Mouse (Mus musculus) lung, adult 18-20 months (tissue): Measurements from ENCODE around the gene Tmem229b.
"Not testable (repeated sequence)": the region's sequence is repeated elsewhere in the genome, so short reads cannot be mapped to it uniquely, and the experiment has no call there.

Experiments used
- DNase-seq, 2 experiments: peaks; one replicate each; pipeline ENCODE4 v3.0.0; 2022; ENCODE audit warnings: mixed read lengths in 2 of 2

Tmem229b gene

GRCm38 (mm10) chr12:79007126-79007753 is at the start of gene Tmem229b:
Gene Tmem229b (minus strand): TSS chr12:79007627.
- peak; percentile 33 to 43 for DNase-seq

GRCm38 (mm10) chr12:79055276-79055675 is 47.8 kb upstream of the Tmem229b start:
- peak; percentile 25 to 45 for DNase-seq

DNA sequence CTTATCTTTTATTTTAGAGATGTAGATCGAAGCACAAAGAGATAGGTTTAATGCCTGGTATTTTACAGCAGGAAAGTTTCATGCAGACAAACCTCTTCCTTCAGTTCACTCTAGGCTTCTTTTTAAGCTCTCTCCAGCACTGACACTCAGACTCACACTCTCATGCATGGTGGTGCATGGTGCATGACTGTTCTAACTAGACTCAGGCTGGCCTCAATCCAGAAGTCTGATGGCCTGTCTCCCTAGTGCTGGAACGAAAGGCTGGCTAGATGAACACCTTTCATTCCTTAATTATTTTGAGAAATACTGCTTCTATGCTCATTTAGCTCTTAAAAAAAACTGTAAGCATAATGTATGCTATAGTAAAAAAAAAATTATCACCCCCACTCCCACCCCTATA is 44.6 kb upstream of the Tmem229b start:
- no peak for DNase-seq

GRCm38 (mm10) chr12:79050545-79051212 is 43.3 kb upstream of the Tmem229b start:
- peak; percentile 92 to 94 for DNase-seq

DNA sequence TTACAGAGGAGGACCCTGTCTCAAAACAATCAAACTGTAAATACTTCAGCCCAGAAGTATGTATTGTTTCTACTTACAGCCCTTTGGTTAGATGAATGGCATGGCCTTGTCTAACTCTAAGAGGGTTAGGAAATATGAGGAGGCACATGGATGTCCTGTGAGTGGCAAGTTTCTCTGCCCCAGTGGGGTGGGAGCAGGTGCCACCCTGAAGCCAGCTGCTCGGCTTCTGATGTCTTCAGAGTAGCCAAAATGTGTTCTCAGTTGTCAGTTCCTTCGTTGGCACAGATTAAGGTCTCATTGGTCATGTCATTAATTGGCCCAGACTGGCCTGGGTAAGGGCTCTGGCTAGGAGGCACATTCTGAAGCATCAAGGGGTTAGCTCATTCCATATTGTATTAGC is 42.4 kb upstream of the Tmem229b start:
- DNase-seq, result no peak

DNA sequence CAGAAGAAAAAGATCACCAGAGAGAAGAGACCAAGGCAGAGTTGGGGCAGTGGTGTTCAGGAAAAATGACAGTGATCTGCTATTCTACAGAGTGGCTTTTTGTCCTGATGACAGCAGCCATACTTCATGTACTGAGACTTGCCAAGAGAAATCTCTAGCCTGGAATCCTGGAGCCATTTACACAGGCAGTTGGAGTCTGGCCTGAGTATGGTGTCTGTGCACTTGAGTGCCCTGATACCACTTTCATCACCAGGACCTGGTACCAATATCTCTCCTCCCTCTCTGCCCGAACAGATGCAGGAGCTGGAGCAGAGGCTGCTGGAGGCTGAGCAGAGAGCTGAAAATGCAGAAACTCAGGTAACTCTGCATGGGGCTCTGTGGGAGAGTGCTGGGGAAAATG is 41.5 kb upstream of the Tmem229b start:
- no peak for DNase-seq

- DNase-seq, result peak; percentile 26 to 62
Observed at GRCm38 (mm10) chr12:79047203-79047602, 39.8 kb upstream of the Tmem229b start.

GRCm38 (mm10) chr12:79046171-79046570 is 38.7 kb upstream of the Tmem229b start:
- no peak for DNase-seq

DNA sequence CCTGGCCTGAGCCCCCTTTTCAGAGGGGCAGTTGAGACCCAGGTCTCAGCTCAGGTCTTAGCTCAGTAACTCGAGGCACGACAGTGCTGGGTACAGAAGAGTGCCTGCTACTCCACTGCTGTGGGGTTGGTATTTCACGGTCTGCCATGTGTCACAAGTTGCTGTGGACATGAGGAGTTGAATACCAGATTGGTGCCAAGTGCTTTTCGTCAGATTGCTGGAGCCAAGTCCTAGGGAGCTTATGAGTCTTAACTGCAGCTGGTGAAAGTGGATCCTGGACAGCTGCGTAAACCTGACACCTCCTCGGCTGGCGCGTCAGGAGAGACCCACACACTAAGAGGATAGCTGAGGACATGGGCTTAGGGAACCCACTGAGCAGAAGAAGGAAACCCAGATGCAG is 37.2 kb upstream of the Tmem229b start:
- peak; percentile 57 to 76 for DNase-seq

DNA sequence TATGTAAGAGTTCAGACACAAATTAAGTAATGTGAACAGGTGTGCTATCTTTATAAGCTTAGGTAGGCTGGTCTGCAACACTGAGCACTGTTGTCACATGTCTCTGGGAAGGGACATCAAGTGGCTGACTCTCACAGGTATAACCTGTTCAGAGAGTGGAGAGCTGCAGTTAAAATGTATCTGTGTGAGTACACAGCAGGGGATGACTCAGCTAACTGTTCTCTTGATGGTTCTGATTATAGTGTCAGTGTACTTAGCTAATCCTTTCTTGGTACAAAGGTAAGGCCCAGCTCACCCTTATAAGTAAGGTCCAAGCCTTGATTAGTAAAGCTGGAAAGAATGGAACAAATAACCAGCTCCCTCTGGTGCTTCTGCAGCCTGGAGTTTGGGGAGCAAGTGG is 34.0 kb upstream of the Tmem229b start:
- DNase-seq, result peak in 1 of 2 experiments; percentile 57

DNA sequence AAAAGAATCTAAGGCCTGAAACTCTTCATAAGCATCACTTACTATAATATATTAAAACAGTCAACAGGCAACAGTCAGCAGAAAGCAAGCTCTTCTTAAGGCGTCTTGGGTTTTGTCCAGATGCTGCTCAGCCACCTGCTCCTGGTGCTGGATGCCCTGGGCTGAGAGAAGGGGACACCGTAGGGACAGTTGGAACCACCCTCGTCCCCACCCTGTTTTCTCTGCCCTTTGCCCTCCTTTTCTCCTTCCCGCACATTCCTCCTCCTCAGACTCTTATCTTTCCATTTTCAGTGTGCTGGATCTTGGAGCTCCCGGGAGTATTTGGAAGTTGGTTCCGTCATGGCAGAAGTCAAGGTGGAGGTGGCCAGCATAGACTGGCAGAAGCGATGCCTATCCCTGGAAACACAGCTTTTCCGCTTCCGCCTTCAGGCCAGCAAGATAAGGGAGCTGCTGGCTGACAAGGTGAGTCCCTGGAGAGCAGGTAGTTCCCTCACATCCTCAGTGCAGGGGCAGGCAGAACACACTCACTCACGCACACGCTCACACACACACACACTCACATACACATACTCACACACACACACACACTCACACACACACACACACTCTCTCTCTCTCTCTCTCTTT is 32.9 kb upstream of the Tmem229b start:
- no peak for DNase-seq

DNA sequence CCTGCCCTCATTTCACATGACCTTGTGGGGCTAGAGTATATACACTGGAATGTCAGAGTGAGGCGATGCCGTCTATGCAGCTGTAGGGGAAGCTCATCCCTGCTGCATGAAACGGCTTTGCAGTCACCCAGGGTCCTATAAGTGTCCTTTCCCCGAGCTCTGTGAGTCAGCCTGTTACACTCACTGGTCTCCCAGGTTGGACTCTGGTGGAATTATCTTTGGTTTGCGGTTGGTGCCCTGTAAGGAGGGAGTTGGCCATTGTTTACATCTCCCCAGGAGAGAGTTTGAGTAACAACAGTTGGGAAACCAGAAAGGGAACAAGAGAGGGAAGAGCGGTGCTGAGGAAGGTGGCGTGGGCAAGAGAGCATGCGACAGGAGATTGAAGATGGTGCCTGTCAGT is 32.3 kb upstream of the Tmem229b start:
- peak in 1 of 2 experiments; percentile 48 for DNase-seq

DNA sequence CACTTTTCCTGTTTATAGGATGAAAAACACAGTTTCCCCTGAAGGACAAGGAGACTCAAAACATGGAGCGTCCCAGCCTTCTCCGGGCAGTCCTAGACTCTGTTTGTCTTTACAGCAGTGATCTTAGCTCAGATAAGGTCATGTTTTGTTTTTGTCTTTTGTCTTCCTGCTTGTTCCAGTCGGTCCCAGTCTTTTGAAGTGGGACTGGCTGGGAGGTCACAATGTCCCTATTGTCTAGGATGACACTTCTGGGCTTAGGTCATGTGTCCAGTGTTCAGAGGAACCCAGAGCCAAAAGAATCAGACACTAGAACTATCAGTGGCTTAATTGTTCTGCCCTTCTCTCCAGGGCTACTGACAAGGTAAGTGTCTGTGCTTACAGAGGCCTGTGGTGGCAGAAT is 27.9 kb upstream of the Tmem229b start:
- DNase-seq, result peak in 1 of 2 experiments; percentile 52

- DNase-seq, result no peak
Observed at GRCm38 (mm10) chr12:79034331-79034730, 26.9 kb upstream of the Tmem229b start.

- peak; percentile 61 to 72 for DNase-seq
Observed at GRCm38 (mm10) chr12:79028911-79029861, 21.8 kb upstream of the Tmem229b start, which contains the start of gene Plekhh1. Gene Plekhh1 (plus strand): TSS chr12:79029163.

GRCm38 (mm10) chr12:79027526-79027925 is 20.1 kb upstream of the Tmem229b start:
- not testable (repeated sequence) for DNase-seq

DNA sequence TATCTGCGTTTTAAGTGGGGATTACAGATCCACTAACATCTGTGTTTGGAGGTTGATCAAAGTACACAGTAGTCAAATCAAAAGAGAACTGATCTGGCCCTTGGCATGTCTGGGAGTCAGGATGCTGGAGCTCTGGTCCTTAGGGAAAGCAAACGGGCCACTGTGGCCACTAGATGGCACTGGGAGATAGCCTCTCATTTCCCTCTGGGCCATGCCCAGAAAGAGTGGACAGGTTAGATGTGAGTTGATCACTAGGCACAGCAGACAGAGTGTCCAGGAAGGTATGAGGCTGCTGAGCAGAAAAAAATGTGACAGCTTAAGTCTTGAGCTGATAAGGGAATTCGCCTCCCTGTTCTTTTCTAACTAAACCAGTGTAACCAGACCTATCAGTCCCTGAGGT is 15.5 kb upstream of the Tmem229b start:
- peak; percentile 74 to 84 for DNase-seq

- DNase-seq, result no peak
Observed at GRCm38 (mm10) chr12:79021902-79022301, 14.5 kb upstream of the Tmem229b start.

DNA sequence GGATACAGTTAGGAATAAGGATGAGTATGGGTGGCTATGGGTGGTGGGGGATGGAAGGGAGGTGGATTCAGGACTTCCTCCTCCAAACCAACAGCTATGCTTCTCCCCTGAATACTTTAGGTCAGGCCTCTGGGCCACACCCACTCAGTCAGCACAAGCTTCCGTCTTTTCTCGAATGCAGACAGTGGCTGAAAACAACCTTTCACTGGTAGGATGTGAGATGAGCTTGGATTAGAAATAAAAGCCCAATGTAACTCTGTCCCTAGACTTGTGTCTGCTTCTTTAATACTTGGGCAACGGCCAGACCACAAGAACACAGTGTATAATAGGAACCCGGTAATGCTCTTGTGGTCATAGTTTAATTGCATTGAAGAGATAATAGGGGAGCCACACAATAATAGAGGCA is 10.6 kb upstream of the Tmem229b start:
- DNase-seq, result peak; percentile 13 to 31

GRCm38 (mm10) chr12:79016109-79016508 is 8.7 kb upstream of the Tmem229b start:
- no peak for DNase-seq

DNA sequence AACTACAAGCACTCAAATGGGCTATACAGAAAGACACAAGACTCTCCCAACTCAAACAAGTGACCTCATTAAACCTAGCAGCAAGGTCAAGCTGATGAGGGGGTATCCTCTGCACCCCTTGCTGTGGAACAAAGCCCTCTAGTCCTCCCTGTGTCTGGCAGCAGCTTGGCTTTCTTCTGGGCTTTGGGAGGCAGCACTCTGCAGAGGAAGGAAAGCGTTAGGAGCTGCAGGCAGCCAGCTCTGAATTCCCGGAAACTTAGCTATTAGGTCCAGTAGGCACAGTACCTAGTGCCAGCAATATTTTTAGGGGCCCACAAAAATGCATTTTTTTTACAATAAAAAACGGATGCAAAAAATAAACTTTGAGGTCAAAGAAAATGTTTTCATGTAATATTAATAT is 3.1 kb upstream of the Tmem229b start:
- DNase-seq, result no peak

DNA sequence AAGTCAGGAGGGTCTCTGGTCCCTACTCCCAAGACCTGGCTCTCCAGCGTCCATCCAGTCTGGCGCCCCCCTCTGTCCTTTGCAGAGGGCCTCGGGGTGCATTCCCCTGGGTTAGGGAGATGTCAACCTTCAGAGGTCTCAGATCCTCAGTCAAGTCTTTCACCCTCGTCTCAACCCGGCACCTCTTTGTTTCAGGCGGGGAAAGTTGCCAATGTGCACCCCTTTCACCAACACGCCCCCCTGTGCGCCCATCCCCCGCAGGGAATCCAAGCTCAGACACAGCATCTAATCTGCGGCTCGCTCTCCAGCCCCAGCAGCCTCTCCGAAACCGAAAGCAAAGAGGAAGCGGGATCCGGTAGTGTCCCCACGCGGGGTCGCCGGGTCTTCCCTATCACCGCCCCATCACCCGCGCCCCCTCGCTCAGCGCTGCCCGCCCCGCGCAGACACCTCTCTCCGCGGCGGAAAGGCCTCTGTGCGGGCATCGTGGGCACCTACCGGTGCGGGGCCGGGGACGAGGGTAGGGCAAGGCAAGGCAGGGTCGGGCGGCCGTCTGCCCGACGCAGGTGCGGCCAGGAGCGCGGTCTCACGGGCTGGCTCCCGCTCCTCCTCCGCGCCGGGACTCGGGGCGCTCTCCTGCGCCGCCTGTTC is 825 bp downstream of the Tmem229b start:
- DNase-seq, result peak; percentile 38 to 50
